Mouse (Mus musculus) lung, embryonic 14.5 days (tissue): ENCODE measurements around the gene Rbm15b. TPM values are rescaled to one million over a fixed set of nuclear protein-coding genes. Genes with fewer than 3 reads are reported as not detected.

Experiments used
- ATAC-seq: fragments of 200-750 bp; cut with Nextera tagmentation; 2 replicates; pipeline ENCODE4 v1.8.0; 2017; ENCODE audit warnings: mild to moderate bottlenecking, moderate TSS enrichment, moderate library complexity; ENCODE audit not compliant: insufficient read depth
- DNase-seq: peaks from one replicate; pipeline ENCODE4 v3.0.0-alpha.2; 2015
- H3K27ac ChIP-seq: fragments of 300-500 bp; sonication (generic); 2 replicates; pipeline ENCODE4 v1.5.1; 2014; ENCODE audit warnings: low read depth, mild to moderate bottlenecking, moderate library complexity
- H3K27me3 ChIP-seq: fragments of 300-500 bp; sonication (generic); 2 replicates; pipeline ENCODE4 v1.6.1; 2014; ENCODE audit warnings: low read length, control low read depth; ENCODE audit not compliant: insufficient read depth
- H3K36me3 ChIP-seq: fragments of 300-500 bp; sonication (generic); 2 replicates; pipeline ENCODE4 v1.6.1; 2014; ENCODE audit warnings: control low read depth; ENCODE audit not compliant: insufficient read depth
- H3K4me1 ChIP-seq: fragments of 300-500 bp; sonication (generic); 2 replicates; pipeline ENCODE4 v1.6.1; 2014; ENCODE audit warnings: antibody characterized with exemption, control low read depth; ENCODE audit not compliant: insufficient read depth
- H3K4me2 ChIP-seq: fragments of 300-500 bp; sonication (generic); 2 replicates; pipeline ENCODE4 v1.6.1; 2014; ENCODE audit warnings: mild to moderate bottlenecking
- H3K4me3 ChIP-seq: fragments of 300-500 bp; sonication (generic); 2 replicates; pipeline ENCODE4 v1.5.1; 2014; ENCODE audit warnings: low read depth, low read length
- H3K9ac ChIP-seq: fragments of 300-500 bp; sonication (generic); 2 replicates; pipeline ENCODE4 v1.6.1; 2014
- H3K9me3 ChIP-seq: fragments of 300-500 bp; sonication (generic); 2 replicates; pipeline ENCODE4 v1.6.1; 2016; ENCODE audit warnings: low read depth, low read length, control low read depth
- CTCF ChIP-seq: IDR thresholded peaks from 2 replicates; pipeline ENCODE4 v1.5.1; 2016; ENCODE audit warnings: antibody characterized with exemption, low read depth
- WGBS: fragments of 180-500 bp; shearing (Covaris S2); extraction: QIAGEN DNeasy Blood & Tissue Kit; methylation state at CpG from one replicate; pipeline ENCODE4 v1.1.7; 2014; 5-methylcytosine and 5-hydroxymethylcytosine counted together
- polyA plus RNA-seq: library from polyadenylated mRNA; unstranded; fragments of >200 nt; fragmentation: Nextera tagmentation; extraction: Ambion mirVana; gene quantifications from 2 replicates; pipeline ENCODE4 v1.2.1, GENCODE M21; 2014

Gene Rbm15b
- polyA plus RNA-seq: 22.2 and 25.3 TPM in 2 replicates

DNA sequence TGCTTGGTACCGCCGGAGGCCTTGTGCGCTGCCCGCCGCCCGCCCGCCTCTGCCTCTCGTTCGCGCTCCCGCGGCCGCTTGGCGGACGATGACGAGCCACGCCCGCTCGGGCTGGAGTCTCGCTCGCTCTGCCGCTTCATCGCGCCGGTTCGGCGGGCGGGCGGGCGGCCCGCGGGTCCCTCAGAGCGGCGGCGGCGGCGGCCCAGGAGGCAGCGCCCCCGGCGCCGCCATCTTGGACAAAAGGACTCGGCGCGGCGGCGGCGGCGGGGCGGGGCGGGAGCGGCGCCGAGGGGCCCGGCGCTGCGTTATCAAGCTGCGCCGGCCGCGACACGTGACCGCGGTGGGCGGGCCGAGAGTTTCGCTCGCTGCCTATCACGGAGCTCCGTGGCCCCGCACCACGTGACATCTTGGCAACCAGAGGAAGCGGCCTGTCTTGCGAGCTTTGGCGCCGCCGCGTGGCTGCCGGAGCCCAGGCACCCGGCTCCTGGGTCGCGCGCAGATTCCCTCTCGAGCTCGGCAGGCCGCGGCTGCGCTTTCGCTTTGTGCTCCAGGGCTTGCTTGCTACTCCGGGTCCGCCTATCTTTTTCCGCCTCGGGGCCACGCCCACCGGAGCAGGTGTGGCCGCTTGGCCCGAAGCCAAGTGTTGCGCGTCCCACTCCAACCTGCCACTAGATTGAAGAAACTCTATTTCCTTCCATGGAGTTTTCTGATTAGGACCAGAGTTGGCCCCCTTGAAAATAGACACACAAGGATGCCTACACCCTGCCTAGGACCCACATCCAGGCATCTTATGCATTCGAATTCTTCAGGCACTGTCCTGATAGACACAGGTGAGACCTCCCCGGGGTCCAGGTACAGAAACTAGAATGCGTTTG, at the start of gene Rbm15b:
Gene Rbm15b, minus strand, starts transcription at position 601 of the 875 bp plus-strand sequence.
- Histone ChIP-seq H3K27ac (peak within 1 kb of the TSS; percentile 90), H3K4me2 (peak within 1 kb of the TSS; percentile 98), H3K9ac (peak within 1 kb of the TSS; percentile 96), H3K27me3 (no peaks in the 10 kb centered on the region), H3K4me3 (peak within 1 kb of the TSS; percentile 91), H3K4me1 (peaks cover 8% of the 10 kb centered on the region; the same call in 1 of the 2 replicates), H3K36me3 (peaks cover 70% of the 10 kb centered on the region), H3K9me3 (no peaks in the 10 kb centered on the region)
- WGBS: 2% methylated on average over 85 of the region's 101 CpGs
- peak; percentile 69 for TF ChIP-seq CTCF
- ATAC-seq: peak; percentile 48
- DNase-seq: peak; percentile 100

DNA sequence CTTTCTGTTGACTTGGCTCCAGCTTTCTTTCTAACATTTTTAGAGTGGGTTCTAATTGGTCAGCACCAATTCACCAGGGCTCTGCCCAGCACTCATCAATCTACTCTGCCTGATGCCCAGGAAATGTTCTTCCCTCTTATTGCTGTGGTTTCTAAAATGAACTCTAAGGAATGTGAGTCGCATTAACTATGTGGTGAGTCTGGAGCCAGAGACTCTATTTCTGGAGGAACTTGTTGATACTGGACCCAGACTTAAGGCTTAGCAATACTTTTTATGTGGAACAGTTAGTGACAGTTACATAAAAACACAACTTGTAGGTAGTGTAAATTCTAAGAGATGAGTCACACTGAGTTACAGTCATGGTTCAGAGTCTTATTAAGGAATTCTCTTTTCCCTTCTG, 47.8 kb upstream of the Rbm15b start:
- Histone ChIP-seq H3K9me3 (no peaks in the 10 kb centered on the region), H3K4me3 (no peak overlapping the region), H3K4me1 (no peaks in the 10 kb centered on the region), H3K4me2 (no peak overlapping the region), H3K27me3 (no peaks in the 10 kb centered on the region), H3K36me3 (no peaks in the 10 kb centered on the region), H3K27ac (no peak overlapping the region), H3K9ac (no peak overlapping the region)
- WGBS: 94% methylated on average over 1 of the region's 1 CpGs
- no peak for TF ChIP-seq CTCF
- DNase-seq (no peak), ATAC-seq (no peak)

- Histone ChIP-seq H3K27ac (no peak overlapping the region), H3K36me3 (no peaks in the 10 kb centered on the region), H3K4me1 (no peaks in the 10 kb centered on the region), H3K4me2 (no peak overlapping the region), H3K27me3 (no peaks in the 10 kb centered on the region), H3K4me3 (no peak overlapping the region), H3K9me3 (no peaks in the 10 kb centered on the region), H3K9ac (no peak overlapping the region)
- TF ChIP-seq CTCF: no peak
- ATAC-seq: no peak
- 78% methylated on average over 6 of the region's 6 CpGs for WGBS
- DNase-seq: no peak
These were observed 27.6 kb upstream of the Rbm15b start for GRCm38 (mm10) chr9:106914878-106915277.

GRCm38 (mm10) chr9:106913759-106914158, 26.5 kb upstream of the Rbm15b start:
- Histone ChIP-seq H3K27ac (no peak overlapping the region), H3K4me2 (no peak overlapping the region), H3K27me3 (no peaks in the 10 kb centered on the region), H3K4me1 (no peaks in the 10 kb centered on the region), H3K9ac (no peak overlapping the region), H3K36me3 (no peaks in the 10 kb centered on the region), H3K4me3 (no peak overlapping the region), H3K9me3 (no peaks in the 10 kb centered on the region)
- ATAC-seq (no peak), DNase-seq (peak; percentile 53)
- TF ChIP-seq CTCF: peak; percentile 29
- 13% methylated on average over 1 of the region's 1 CpGs for WGBS

DNA sequence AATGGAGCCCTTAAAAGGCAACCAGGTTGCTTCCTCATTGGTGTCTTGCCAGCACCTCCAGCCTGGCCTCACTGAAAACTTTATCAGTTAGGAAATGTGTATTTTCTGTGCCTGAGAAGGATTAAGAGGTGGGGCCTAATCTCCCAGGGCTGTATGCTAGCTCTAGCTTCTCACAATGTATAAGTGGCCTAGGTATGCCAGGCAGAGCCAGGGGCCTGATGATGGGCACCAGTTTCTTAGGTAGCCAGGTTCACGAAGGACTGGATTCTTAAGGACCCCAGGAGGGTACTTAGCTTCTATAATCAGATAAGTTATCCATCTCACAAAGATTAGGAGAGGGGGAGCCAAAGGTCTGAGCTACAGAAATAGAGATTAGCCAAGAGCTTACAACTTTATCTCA, 24.4 kb upstream of the Rbm15b start:
- H3K9ac ChIP-seq: no peak overlapping the region
- H3K9me3 ChIP-seq: no peaks in the 10 kb centered on the region
- no peak overlapping the region for H3K27ac ChIP-seq
- 46% methylated on average over 1 of the region's 1 CpGs for WGBS
- H3K4me2 ChIP-seq: no peak overlapping the region
- no peaks in the 10 kb centered on the region for H3K27me3 ChIP-seq
- no peak for TF ChIP-seq CTCF
- no peaks in the 10 kb centered on the region for H3K36me3 ChIP-seq
- H3K4me1 ChIP-seq: no peaks in the 10 kb centered on the region
- DNase-seq (no peak), ATAC-seq (no peak)
- no peak overlapping the region for H3K4me3 ChIP-seq

GRCm38 (mm10) chr9:106908715-106909114, 21.5 kb upstream of the Rbm15b start:
- Histone ChIP-seq H3K27ac (no peak overlapping the region), H3K27me3 (no peaks in the 10 kb centered on the region), H3K36me3 (no peaks in the 10 kb centered on the region), H3K4me2 (no peak overlapping the region), H3K4me3 (no peak overlapping the region), H3K4me1 (no peaks in the 10 kb centered on the region), H3K9me3 (no peaks in the 10 kb centered on the region), H3K9ac (no peak overlapping the region)
- 27% methylated on average over 5 of the region's 5 CpGs for whole genome bisulfite sequencing
- TF ChIP-seq CTCF: no peak
- ATAC-seq: peak; percentile 47; the same call in 1 of the 2 replicates
- DNase-seq: no peak

GRCm38 (mm10) chr9:106908174-106908573, 20.9 kb upstream of the Rbm15b start:
- H3K9me3 ChIP-seq: no peaks in the 10 kb centered on the region
- no peaks in the 10 kb centered on the region for H3K4me1 ChIP-seq
- no peak for DNase-seq
- WGBS: 51% methylated on average over 3 of the region's 3 CpGs
- H3K4me3 ChIP-seq: no peak overlapping the region
- no peak overlapping the region for H3K27ac ChIP-seq
- no peaks in the 10 kb centered on the region for H3K27me3 ChIP-seq
- H3K9ac ChIP-seq: no peak overlapping the region
- no peak overlapping the region for H3K4me2 ChIP-seq
- TF ChIP-seq CTCF: no peak
- no peak for ATAC-seq
- no peaks in the 10 kb centered on the region for H3K36me3 ChIP-seq
